Mouse (Mus musculus) erythroblast, adult 5-6 weeks (primary cell): Measurements from ENCODE around the gene Mrps23. TPM values are rescaled to one million over a fixed set of nuclear protein-coding genes. Genes with fewer than 3 reads are reported as not detected.
"Not testable (repeated sequence)": the region's sequence is repeated elsewhere in the genome, so short reads cannot be mapped to it uniquely, and the experiment has no call there.

Source experiments
- ATAC-seq: replicated peaks from 2 replicates; pipeline ENCODE4 v1.8.0; 2016; ENCODE audit warnings: moderate number of reproducible peaks, mild to moderate bottlenecking, moderate TSS enrichment, inconsistent platforms; ENCODE audit not compliant: poor library complexity, low FRiP score, severe bottlenecking
- total RNA-seq, 2 experiments: library from RNA; stranded (forward) in 1 of 2; stranded (reverse) in 1 of 2; fragments of 150-400 nt in 1 of 2; fragments of 200-764, 138-1000 nt in 1 of 2; gene quantifications; 2 replicates each; pipeline versions ENCODE4 v1.2.3 to v1.2.4; 2015 to 2017; ENCODE audit warnings: low replicate concordance in 2 of 2

Mrps23 gene
- total RNA-seq, 2 experiments from 2014 or later, result 10.1 to 16.9 TPM

GRCm38 (mm10) chr11:88172601-88173325 lies 31.4 kb upstream of the Mrps23 start:
- no peak for ATAC-seq

GRCm38 (mm10) chr11:88173386-88174025 lies 30.7 kb upstream of the Mrps23 start:
- no peak for ATAC-seq

- no peak for ATAC-seq
Measured at GRCm38 (mm10) chr11:88180467-88180958, 23.7 kb upstream of the Mrps23 start.

- ATAC-seq, result no peak
Measured at GRCm38 (mm10) chr11:88180959-88181619, 23.1 kb upstream of the Mrps23 start.

GRCm38 (mm10) chr11:88184632-88185180 lies 19.5 kb upstream of the Mrps23 start:
- ATAC-seq, result no peak

GRCm38 (mm10) chr11:88186078-88186946 lies 17.9 kb upstream of the Mrps23 start:
- ATAC-seq, result no peak

- no peak for ATAC-seq
Measured at GRCm38 (mm10) chr11:88186947-88187243, 17.3 kb upstream of the Mrps23 start.

- ATAC-seq, result no peak
Measured at GRCm38 (mm10) chr11:88187417-88188133, 16.6 kb upstream of the Mrps23 start.

GRCm38 (mm10) chr11:88188216-88188615 lies 16.0 kb upstream of the Mrps23 start:
- no peak for ATAC-seq

GRCm38 (mm10) chr11:88188635-88189034 lies 15.6 kb upstream of the Mrps23 start:
- ATAC-seq, result no peak

- ATAC-seq, result no peak
Measured at GRCm38 (mm10) chr11:88192595-88192994, 11.6 kb upstream of the Mrps23 start.

GRCm38 (mm10) chr11:88193098-88193823 lies 10.9 kb upstream of the Mrps23 start:
- ATAC-seq, result no peak

- no peak for ATAC-seq
Measured at GRCm38 (mm10) chr11:88193824-88194696, 10.1 kb upstream of the Mrps23 start.

GRCm38 (mm10) chr11:88195699-88196098 lies 8.5 kb upstream of the Mrps23 start:
- not testable (repeated sequence) for ATAC-seq

- no peak for ATAC-seq
Measured at GRCm38 (mm10) chr11:88197153-88197576, 7.0 kb upstream of the Mrps23 start.

- no peak for ATAC-seq
Measured at GRCm38 (mm10) chr11:88198223-88198622, 6.0 kb upstream of the Mrps23 start.

- no peak for ATAC-seq
Measured at GRCm38 (mm10) chr11:88201172-88201571, 3.0 kb upstream of the Mrps23 start.
